Mouse (Mus musculus) thymus, adult 2 months (tissue): ENCODE results near the gene Slc22a18.

Experiments
- CTCF ChIP-seq: fragments of 200-500 bp; IDR thresholded peaks from 2 replicates; pipeline ENCODE4 v1.5.1; 2012; ENCODE audit warnings: mild to moderate bottlenecking, control low read depth, low read length, moderate library complexity, borderline replicate concordance; ENCODE audit not compliant: control insufficient read depth, poor library complexity, insufficient read depth; ENCODE audit errors: extremely low read depth
- POLR2A ChIP-seq: fragments of 200-500 bp; IDR thresholded peaks from 2 replicates; pipeline ENCODE4 v1.6.1; 2012; ENCODE audit warnings: mild to moderate bottlenecking, low read length, control low read depth, moderate library complexity; ENCODE audit not compliant: control insufficient read depth, poor library complexity, insufficient read depth; ENCODE audit errors: extremely low read depth

DNA sequence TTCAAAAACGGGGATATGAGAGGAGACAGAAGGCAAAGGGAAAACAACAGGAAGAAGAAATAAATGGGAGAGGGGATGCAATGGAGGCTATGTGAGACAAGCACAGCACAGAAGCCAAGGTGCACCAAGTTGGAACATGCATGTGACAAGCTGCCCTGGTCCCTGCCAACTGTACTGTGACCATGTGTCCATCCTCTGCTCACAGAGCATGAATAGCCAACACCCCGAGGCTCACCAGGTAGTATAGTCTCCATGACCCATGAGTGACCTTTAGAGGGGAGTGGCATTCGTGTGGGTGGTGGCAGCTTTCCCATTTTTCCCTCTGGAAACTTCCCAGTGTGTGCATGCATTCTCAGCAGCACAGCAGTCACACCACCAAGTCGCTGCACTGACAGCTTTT, 45.8 kb downstream of the Slc22a18 start:
- no peak for TF ChIP-seq POLR2A
- TF ChIP-seq CTCF = no peak
